Mouse (Mus musculus) bone marrow, adult 2 months (tissue): ENCODE measurements around the gene Tm4sf5.

Experiments used
- CTCF ChIP-seq: fragments of 200-500 bp; IDR thresholded peaks from 2 replicates; pipeline ENCODE4 v1.5.1; 2011; ENCODE audit warnings: low read length, control low read depth; ENCODE audit not compliant: control insufficient read depth, insufficient read depth
- POLR2A ChIP-seq: fragments of 200-500 bp; IDR thresholded peaks from 2 replicates; pipeline ENCODE4 v1.6.1; 2011; ENCODE audit warnings: low read depth, mild to moderate bottlenecking, control low read depth, low read length, borderline replicate concordance; ENCODE audit not compliant: control insufficient read depth

- peak; percentile 73; the same call in 1 of the 2 replicates for TF ChIP-seq POLR2A
- TF ChIP-seq CTCF = no peak
These were observed 20.2 kb downstream of the Tm4sf5 start, which contains the start of gene Psmb6 for GRCm38 (mm10) chr11:70525184-70525678.
